Mouse (Mus musculus) intestine, embryonic 16.5 days (tissue): ENCODE measurements at regions not wholly inside any gene's neighbourhood (a gene's known extent, or its start where the extent isn't known, plus 50 kb on each side); places are given as distances from the start of the nearest gene placed in this dataset.

Source experiments
- ATAC-seq: fragments of 200-750 bp; cut with Nextera tagmentation; 2 replicates; pipeline ENCODE4 v1.8.0; 2017; ENCODE audit warnings: moderate TSS enrichment, moderate library complexity
- H3K27ac ChIP-seq: fragments of 300-500 bp; sonication (generic); 2 replicates; pipeline ENCODE4 v1.5.1; 2014; ENCODE audit warnings: mild to moderate bottlenecking, low read length
- H3K27me3 ChIP-seq: fragments of 300-500 bp; sonication (generic); replicated peaks from 2 replicates; pipeline ENCODE4 v1.6.1; 2014; ENCODE audit warnings: low read length, control low read depth, mixed read lengths; ENCODE audit not compliant: control insufficient read depth, insufficient read depth
- H3K36me3 ChIP-seq: fragments of 300-500 bp; sonication (generic); 2 replicates; pipeline ENCODE4 v1.6.1; 2014; ENCODE audit warnings: low read length, control low read depth; ENCODE audit not compliant: control insufficient read depth, insufficient read depth
- H3K4me1 ChIP-seq: fragments of 300-500 bp; sonication (generic); 2 replicates; pipeline ENCODE4 v1.6.1; 2014; ENCODE audit warnings: low read length, control low read depth, mixed read lengths; ENCODE audit not compliant: control insufficient read depth, insufficient read depth
- H3K4me2 ChIP-seq: fragments of 300-500 bp; sonication (generic); 2 replicates; pipeline ENCODE4 v1.6.1; 2014; ENCODE audit warnings: low read depth, low read length, control low read depth
- H3K4me3 ChIP-seq: fragments of 300-500 bp; sonication (generic); 2 replicates; pipeline ENCODE4 v1.5.1; 2014; ENCODE audit warnings: mild to moderate bottlenecking, low read length
- H3K9ac ChIP-seq: fragments of 300-500 bp; sonication (generic); 2 replicates; pipeline ENCODE4 v1.6.1; 2014; ENCODE audit warnings: low read depth, low read length
- H3K9me3 ChIP-seq: fragments of 300-500 bp; sonication (generic); 2 replicates; pipeline ENCODE4 v1.6.1; 2016; ENCODE audit warnings: low read length, control low read depth; ENCODE audit not compliant: control insufficient read depth
- WGBS: fragments of 180-500 bp; shearing (Covaris S2); extraction: QIAGEN DNeasy Blood & Tissue Kit; methylation state at CpG from one replicate; pipeline ENCODE4 v1.1.7; 2014; 5-methylcytosine and 5-hydroxymethylcytosine counted together

GRCm38 (mm10) chr12:15932067-15932466 is 115.3 kb upstream of the Trib2 start:
- Histone ChIP-seq H3K9ac (no peak overlapping the region), H3K4me3 (no peak overlapping the region), H3K4me2 (no peak overlapping the region), H3K27me3 (no peaks in the 10 kb centered on the region), H3K27ac (no peak overlapping the region), H3K9me3 (no peaks in the 10 kb centered on the region), H3K36me3 (no peaks in the 10 kb centered on the region), H3K4me1 (no peaks in the 10 kb centered on the region)
- ATAC-seq, result no peak
- 88% methylated on average over 4 of the region's 4 CpGs for WGBS

GRCm38 (mm10) chr12:15931535-15931934 is 114.8 kb upstream of the Trib2 start:
- 92% methylated on average over 4 of the region's 4 CpGs for WGBS
- no peak for ATAC-seq
- H3K4me1 ChIP-seq, result no peaks in the 10 kb centered on the region
- H3K27me3 ChIP-seq, result no peaks in the 10 kb centered on the region
- H3K27ac ChIP-seq, result no peak overlapping the region
- no peak overlapping the region for H3K4me3 ChIP-seq
- H3K4me2 ChIP-seq, result no peak overlapping the region
- H3K9me3 ChIP-seq, result no peaks in the 10 kb centered on the region
- no peaks in the 10 kb centered on the region for H3K36me3 ChIP-seq
- H3K9ac ChIP-seq, result no peak overlapping the region

GRCm38 (mm10) chr12:15930155-15930554 is 113.4 kb upstream of the Trib2 start:
- Histone ChIP-seq H3K4me3 (no peak overlapping the region), H3K9me3 (no peaks in the 10 kb centered on the region), H3K4me2 (no peak overlapping the region), H3K36me3 (no peaks in the 10 kb centered on the region), H3K27ac (no peak overlapping the region), H3K27me3 (no peaks in the 10 kb centered on the region), H3K4me1 (no peaks in the 10 kb centered on the region), H3K9ac (no peak overlapping the region)
- no peak for ATAC-seq
- WGBS, result 94% methylated on average over 3 of the region's 3 CpGs

GRCm38 (mm10) chr12:15929541-15929940 is 112.8 kb upstream of the Trib2 start:
- H3K27me3 ChIP-seq, result no peaks in the 10 kb centered on the region
- WGBS, result 67% methylated on average over 1 of the region's 1 CpGs
- no peak overlapping the region for H3K4me3 ChIP-seq
- H3K27ac ChIP-seq, result no peak overlapping the region
- ATAC-seq, result no peak
- no peaks in the 10 kb centered on the region for H3K4me1 ChIP-seq
- no peak overlapping the region for H3K9ac ChIP-seq
- no peaks in the 10 kb centered on the region for H3K9me3 ChIP-seq
- no peak overlapping the region for H3K4me2 ChIP-seq
- H3K36me3 ChIP-seq, result no peaks in the 10 kb centered on the region

- Histone ChIP-seq H3K4me1 (no peaks in the 10 kb centered on the region), H3K9me3 (no peaks in the 10 kb centered on the region), H3K4me3 (no peak overlapping the region), H3K36me3 (no peaks in the 10 kb centered on the region), H3K27ac (no peak overlapping the region), H3K27me3 (no peaks in the 10 kb centered on the region), H3K4me2 (no peak overlapping the region), H3K9ac (no peak overlapping the region)
- WGBS, result 58% methylated on average over 1 of the region's 1 CpGs
- no peak for ATAC-seq
These were observed 101.6 kb upstream of the Trib2 start for GRCm38 (mm10) chr12:15918291-15918690.

- H3K4me3 ChIP-seq, result no peak overlapping the region
- no peaks in the 10 kb centered on the region for H3K27me3 ChIP-seq
- H3K9me3 ChIP-seq, result no peaks in the 10 kb centered on the region
- 86% methylated on average over 1 of the region's 1 CpGs for WGBS
- no peak overlapping the region for H3K27ac ChIP-seq
- no peak overlapping the region for H3K9ac ChIP-seq
- H3K4me2 ChIP-seq, result no peak overlapping the region
- no peak for ATAC-seq
- no peaks in the 10 kb centered on the region for H3K36me3 ChIP-seq
- H3K4me1 ChIP-seq, result no peaks in the 10 kb centered on the region
These were observed 96.2 kb upstream of the Trib2 start for GRCm38 (mm10) chr12:15912959-15913358.

GRCm38 (mm10) chr12:15912491-15912890 is 95.8 kb upstream of the Trib2 start:
- H3K9ac ChIP-seq, result no peak overlapping the region
- 81% methylated on average over 3 of the region's 3 CpGs for WGBS
- H3K4me1 ChIP-seq, result no peaks in the 10 kb centered on the region
- no peak overlapping the region for H3K4me3 ChIP-seq
- H3K9me3 ChIP-seq, result no peaks in the 10 kb centered on the region
- no peaks in the 10 kb centered on the region for H3K36me3 ChIP-seq
- no peaks in the 10 kb centered on the region for H3K27me3 ChIP-seq
- H3K4me2 ChIP-seq, result no peak overlapping the region
- H3K27ac ChIP-seq, result no peak overlapping the region
- ATAC-seq, result no peak

GRCm38 (mm10) chr12:15911254-15911991 is 94.7 kb upstream of the Trib2 start:
- Histone ChIP-seq H3K27ac (no peak overlapping the region), H3K4me3 (no peak overlapping the region), H3K9me3 (no peaks in the 10 kb centered on the region), H3K27me3 (no peaks in the 10 kb centered on the region), H3K4me1 (no peaks in the 10 kb centered on the region), H3K4me2 (no peak overlapping the region), H3K36me3 (no peaks in the 10 kb centered on the region), H3K9ac (no peak overlapping the region)
- 88% methylated on average over 1 of the region's 1 CpGs for WGBS
- no peak for ATAC-seq

- Histone ChIP-seq H3K4me2 (no peak overlapping the region), H3K9me3 (no peaks in the 10 kb centered on the region), H3K4me1 (no peaks in the 10 kb centered on the region), H3K27me3 (no peaks in the 10 kb centered on the region), H3K36me3 (no peaks in the 10 kb centered on the region), H3K27ac (no peak overlapping the region), H3K9ac (no peak overlapping the region), H3K4me3 (no peak overlapping the region)
- ATAC-seq, result no peak
- WGBS, result 77% methylated on average over 2 of the region's 2 CpGs
These were observed 80.8 kb upstream of the Trib2 start for GRCm38 (mm10) chr12:15897539-15897938.

GRCm38 (mm10) chr12:15896511-15896910 is 79.8 kb upstream of the Trib2 start:
- Histone ChIP-seq H3K4me3 (no peak overlapping the region), H3K4me1 (no peaks in the 10 kb centered on the region), H3K4me2 (no peak overlapping the region), H3K9ac (no peak overlapping the region), H3K27ac (no peak overlapping the region), H3K9me3 (no peaks in the 10 kb centered on the region), H3K36me3 (no peaks in the 10 kb centered on the region), H3K27me3 (no peaks in the 10 kb centered on the region)
- ATAC-seq, result no peak
- 72% methylated on average over 3 of the region's 3 CpGs for WGBS
